Mouse (Mus musculus) lung, adult 2 months (tissue): ENCODE data around the gene Fam89a.

Source experiments
- CTCF ChIP-seq: fragments of 200-500 bp; IDR thresholded peaks from 2 replicates; pipeline ENCODE4 v1.5.1; 2011; ENCODE audit warnings: mild to moderate bottlenecking, low read length, control low read depth; ENCODE audit not compliant: insufficient read depth
- POLR2A ChIP-seq: fragments of 200-500 bp; IDR thresholded peaks from 2 replicates; pipeline ENCODE4 v1.6.1; 2011; ENCODE audit warnings: low read depth, mild to moderate bottlenecking, control low read depth, low read length, borderline replicate concordance; ENCODE audit errors: extremely low read depth

DNA sequence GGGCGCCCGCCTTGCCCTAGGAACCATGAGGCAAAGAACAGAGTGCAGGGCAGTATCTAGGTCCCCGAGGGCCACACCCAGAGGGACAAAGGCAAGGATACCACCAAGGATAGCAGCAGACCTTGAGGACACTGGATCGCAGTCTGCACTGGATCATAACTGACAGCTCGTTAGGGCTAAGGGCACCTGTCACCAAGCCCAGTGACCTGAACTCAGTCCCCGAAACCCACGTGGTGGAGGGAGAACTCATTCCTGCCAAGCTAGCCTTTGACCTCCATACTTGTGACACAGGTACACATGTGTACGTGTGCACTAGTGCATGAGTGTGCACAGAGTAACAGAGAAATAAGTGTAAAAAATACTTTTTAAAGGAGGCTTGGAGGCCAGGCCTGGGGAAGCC lies 35.9 kb downstream of the Fam89a start:
- TF ChIP-seq CTCF (no peak), POLR2A (no peak)
